Mouse (Mus musculus) duodenum, adult 2 months (tissue): ENCODE results near the gene Fosl2. TPM values are rescaled to one million over a fixed set of nuclear protein-coding genes. Genes with fewer than 3 reads are reported as not detected.

Experiments used
- polyA plus RNA-seq: library from polyadenylated mRNA; depleted of rRNA; stranded (reverse); fragments of >200 nt; gene quantifications from 2 replicates; pipeline ENCODE4 v1.2.3, GENCODE M21; 2012; ENCODE audit warnings: low replicate concordance; rRNA removed

The Fosl2 gene
- polyA plus RNA-seq = 32.5 and 40.0 TPM in 2 replicates

GRCm38 (mm10) chr5:32135336-32136206 is at the start of gene Fosl2:
Gene Fosl2 (plus strand): TSS chr5:32135801.

Other genes with a start within 250 kb of the Fosl2 start
- gene Plb1, start 96.9 kb downstream of the Fosl2 start, polyA plus RNA-seq = 0.11 and 0.13 TPM in 2 replicates